Mouse (Mus musculus) embryonic facial prominence, embryonic 14.5 days (tissue): ENCODE results near the gene Cd70. TPM values are rescaled to one million over a fixed set of nuclear protein-coding genes. Genes with fewer than 3 reads are reported as not detected.

ENCODE experiments used
- ATAC-seq: fragments of 200-750 bp; cut with Nextera tagmentation; 2 replicates; pipeline ENCODE4 v1.8.0; 2017; ENCODE audit warnings: low read depth, moderate number of reproducible peaks, moderate TSS enrichment
- DNase-seq: peaks from one replicate; pipeline ENCODE4 v3.0.0-alpha.2; 2015; ENCODE audit warnings: low spot score
- H3K27ac ChIP-seq: fragments of 300-500 bp; sonication (generic); replicated peaks from 2 replicates; pipeline ENCODE4 v1.5.1; 2014; ENCODE audit warnings: low read depth, mild to moderate bottlenecking, low read length, moderate library complexity
- H3K27me3 ChIP-seq: fragments of 300-500 bp; sonication (generic); replicated peaks from 2 replicates; pipeline ENCODE4 v1.6.1; 2014; ENCODE audit warnings: low read length; ENCODE audit not compliant: control insufficient read depth, insufficient read depth
- H3K36me3 ChIP-seq: fragments of 300-500 bp; sonication (generic); 2 replicates; pipeline ENCODE4 v1.6.1; 2014; ENCODE audit warnings: low read length, mixed read lengths; ENCODE audit not compliant: control insufficient read depth, insufficient read depth
- H3K4me1 ChIP-seq: fragments of 300-500 bp; sonication (generic); 2 replicates; pipeline ENCODE4 v1.6.1; 2014; ENCODE audit warnings: antibody characterized with exemption, low read length; ENCODE audit not compliant: control insufficient read depth, insufficient read depth
- H3K4me2 ChIP-seq: fragments of 300-500 bp; sonication (generic); 2 replicates; pipeline ENCODE4 v1.6.1; 2014; ENCODE audit warnings: low read depth, mild to moderate bottlenecking, low read length, moderate library complexity, mixed read lengths
- H3K4me3 ChIP-seq: fragments of 300-500 bp; sonication (generic); 2 replicates; pipeline ENCODE4 v1.5.1; 2014; ENCODE audit warnings: low read depth, mild to moderate bottlenecking, low read length
- H3K9ac ChIP-seq: fragments of 300-500 bp; sonication (generic); 2 replicates; pipeline ENCODE4 v1.6.1; 2014; ENCODE audit warnings: low read depth, mild to moderate bottlenecking, low read length, moderate library complexity, mixed read lengths
- H3K9me3 ChIP-seq: fragments of 300-500 bp; sonication (generic); 2 replicates; pipeline ENCODE4 v1.6.1; 2016; ENCODE audit warnings: low read length; ENCODE audit not compliant: control insufficient read depth
- WGBS: fragments of 180-500 bp; shearing (Covaris S2); extraction: QIAGEN DNeasy Blood & Tissue Kit; methylation state at CpG from one replicate; pipeline ENCODE4 v1.1.7; 2014; 5-methylcytosine and 5-hydroxymethylcytosine counted together
- polyA plus RNA-seq: library from polyadenylated mRNA; unstranded; fragments of >200 nt; fragmentation: Nextera tagmentation; extraction: Ambion mirVana; gene quantifications from 2 replicates; pipeline ENCODE4 v1.2.1, GENCODE M21; 2014

Gene Cd70
- polyA plus RNA-seq, 1 experiment from 2014 or later = not detected

DNA sequence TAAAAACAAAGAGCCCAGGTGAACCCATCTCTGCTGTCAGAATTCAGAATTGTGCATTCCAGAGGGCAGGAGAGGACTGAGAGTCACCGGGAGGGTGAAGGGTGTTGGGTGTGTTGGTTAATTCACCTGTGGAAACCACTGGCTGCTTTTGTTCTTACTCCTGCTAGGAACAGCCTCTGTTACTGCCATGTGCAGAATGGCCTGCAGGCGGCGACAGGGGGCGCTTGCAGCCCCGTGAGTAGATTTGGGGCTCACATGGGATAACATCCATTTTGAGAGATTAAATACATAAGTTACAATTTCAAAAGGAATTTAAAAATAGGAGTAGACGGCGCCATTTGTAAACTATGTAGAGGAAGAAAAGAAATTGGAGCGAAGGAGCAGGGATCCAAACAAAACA is 30.8 kb upstream of the Cd70 start:
- ATAC-seq = no peak
- 27% methylated on average over 8 of the region's 8 CpGs for WGBS

DNA sequence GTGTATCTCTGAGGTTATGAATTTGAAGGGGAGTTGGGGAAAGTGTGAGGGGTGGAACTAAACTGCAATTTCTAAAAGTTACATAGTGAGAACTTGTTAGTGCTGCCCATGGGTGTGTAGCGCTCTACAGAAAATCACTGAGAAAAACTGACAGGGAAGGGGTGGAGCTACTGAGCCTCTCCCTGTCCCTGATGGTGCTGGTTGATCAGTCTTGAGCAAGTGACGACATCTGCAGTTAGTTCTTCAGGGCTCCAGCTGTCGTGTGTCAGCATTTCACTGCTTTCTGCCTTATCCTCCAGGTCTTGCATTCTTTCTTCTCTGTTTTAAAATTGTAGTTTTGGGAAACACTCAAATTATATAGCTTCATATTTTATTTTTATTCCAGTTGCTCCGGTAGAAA is 23.8 kb upstream of the Cd70 start:
- no peak overlapping the region for H3K9ac ChIP-seq
- no peaks in the 10 kb centered on the region for H3K9me3 ChIP-seq
- no peaks in the 10 kb centered on the region for H3K27me3 ChIP-seq
- H3K4me3 ChIP-seq = no peak overlapping the region
- H3K36me3 ChIP-seq = no peaks in the 10 kb centered on the region
- 60% methylated on average over 4 of the region's 4 CpGs for WGBS
- no peak overlapping the region for H3K27ac ChIP-seq
- no peaks in the 10 kb centered on the region for H3K4me1 ChIP-seq
- DNase-seq = no peak
- ATAC-seq = no peak
- no peak overlapping the region for H3K4me2 ChIP-seq

More for the DNA sequence above, 30.8 kb upstream of the Cd70 start:
- Histone ChIP-seq H3K27ac (no peak overlapping the region), H3K27me3 (no peaks in the 10 kb centered on the region), H3K4me2 (no peak overlapping the region), H3K9me3 (no peaks in the 10 kb centered on the region), H3K4me3 (no peak overlapping the region), H3K9ac (no peak overlapping the region), H3K4me1 (no peaks in the 10 kb centered on the region), H3K36me3 (no peaks in the 10 kb centered on the region)
- no peak for DNase-seq

DNA sequence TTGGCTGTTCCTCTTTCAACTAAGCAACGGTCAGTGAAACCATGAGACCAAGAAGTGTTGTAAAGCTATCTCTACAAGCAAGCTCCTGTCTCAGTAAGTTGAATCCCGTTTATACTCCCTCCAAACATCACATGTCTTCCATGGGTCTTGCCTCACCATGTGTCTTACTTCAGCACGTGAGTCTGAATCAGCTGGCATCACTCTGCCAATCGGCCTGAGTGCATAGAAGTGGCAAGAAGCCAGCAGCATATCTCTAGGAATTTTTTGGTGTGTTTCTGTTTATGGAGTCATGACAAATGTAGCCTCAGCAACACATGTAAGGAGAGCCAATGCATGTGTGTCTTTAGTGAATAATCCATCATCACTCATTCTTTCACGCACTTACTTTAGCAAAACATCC is 22.8 kb upstream of the Cd70 start:
- Histone ChIP-seq H3K27ac (no peak overlapping the region), H3K27me3 (no peaks in the 10 kb centered on the region), H3K9me3 (no peaks in the 10 kb centered on the region), H3K4me3 (no peak overlapping the region), H3K36me3 (no peaks in the 10 kb centered on the region), H3K4me1 (no peaks in the 10 kb centered on the region), H3K9ac (no peak overlapping the region), H3K4me2 (no peak overlapping the region)
- DNase-seq = no peak
- ATAC-seq = no peak
- 66% methylated on average over 5 of the region's 5 CpGs for WGBS

DNA sequence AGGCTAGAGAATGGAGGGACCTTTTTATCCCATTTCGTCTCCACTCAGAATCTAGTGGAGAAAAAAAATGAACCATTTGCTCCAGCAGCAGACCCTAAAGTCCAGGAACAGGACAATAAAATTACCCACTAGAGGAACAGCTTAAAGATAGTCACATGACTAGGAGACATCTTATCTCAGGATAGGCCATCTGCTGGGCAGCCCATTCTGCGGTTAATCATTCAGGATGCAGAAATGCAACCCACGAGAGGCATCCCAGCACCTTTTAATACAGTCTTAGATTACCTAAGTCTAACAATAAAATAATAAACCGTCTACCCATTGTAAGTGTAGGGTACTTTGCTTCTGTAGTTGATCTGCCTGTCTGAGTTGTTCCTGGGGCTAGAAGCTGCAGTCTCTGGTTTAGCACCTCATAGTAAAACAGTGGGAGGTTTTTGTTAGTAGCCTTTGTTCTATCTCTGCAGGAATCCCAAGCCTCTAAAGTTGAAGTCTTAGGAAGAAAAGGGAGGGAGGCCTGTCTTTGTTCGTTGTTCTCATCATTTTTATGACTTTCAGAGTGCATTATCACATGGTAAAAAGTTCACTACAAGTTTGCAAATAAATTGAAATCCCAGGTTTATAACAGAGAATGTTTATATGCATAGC is 21.2 kb upstream of the Cd70 start:
- WGBS = 59% methylated on average over 5 of the region's 5 CpGs

DNA sequence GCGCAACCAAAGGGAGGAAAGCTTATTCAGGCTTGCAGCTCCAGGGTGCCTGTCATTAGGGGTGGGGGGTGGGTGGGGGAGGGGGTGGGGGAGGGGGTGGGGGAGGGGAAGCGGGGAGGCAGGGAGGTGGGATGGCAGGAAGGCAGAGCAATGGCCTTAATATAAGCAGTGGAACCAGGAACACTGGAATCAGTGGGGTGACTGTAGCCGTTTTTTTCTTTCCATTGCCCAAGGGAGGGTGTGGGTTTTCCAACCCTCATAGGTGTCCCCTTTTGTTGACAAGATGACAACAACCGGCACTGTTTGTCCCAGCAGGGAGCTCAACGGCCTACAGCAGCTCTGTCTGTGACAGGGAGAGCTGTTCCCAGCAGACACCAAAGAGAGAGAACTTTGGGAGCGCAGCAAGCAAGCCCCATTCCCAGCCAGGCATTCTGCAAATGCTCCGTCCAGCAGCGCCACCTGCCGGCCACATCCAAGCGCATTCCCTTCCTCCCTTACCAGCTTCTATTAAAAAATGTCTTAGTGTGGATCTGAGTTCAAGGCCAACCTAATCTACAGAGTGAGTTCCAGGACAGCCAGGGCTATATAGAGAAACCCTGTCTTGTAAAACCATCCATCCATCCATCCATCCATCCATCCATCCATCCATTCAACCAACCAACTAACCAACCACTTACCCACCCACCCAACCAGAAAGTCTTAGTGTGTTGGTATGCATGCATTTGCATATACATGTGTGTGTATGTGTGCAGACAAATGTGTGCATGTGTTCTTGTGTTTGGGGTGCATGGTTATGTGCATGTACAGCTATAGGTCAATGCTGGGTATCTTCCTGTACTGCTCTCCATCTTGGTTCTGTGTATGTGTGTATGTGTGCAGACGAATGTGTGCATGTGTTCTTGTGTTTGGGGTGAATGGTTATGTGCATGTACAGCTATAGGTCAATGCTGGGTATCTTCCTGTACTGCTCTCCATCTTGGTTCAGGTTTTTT is 17.5 kb upstream of the Cd70 start:
- H3K27ac ChIP-seq = no peak overlapping the region
- no peak overlapping the region for H3K9ac ChIP-seq
- H3K4me1 ChIP-seq = no peaks in the 10 kb centered on the region
- H3K4me2 ChIP-seq = peak overlapping the region; percentile 34; the same call in 1 of the 2 replicates
- DNase-seq = peak; percentile 86
- no peaks in the 10 kb centered on the region for H3K36me3 ChIP-seq
- ATAC-seq = peak; percentile 71
- WGBS = 9% methylated on average over 11 of the region's 11 CpGs
- no peak overlapping the region for H3K4me3 ChIP-seq
- no peaks in the 10 kb centered on the region for H3K27me3 ChIP-seq
- no peaks in the 10 kb centered on the region for H3K9me3 ChIP-seq

More for the DNA sequence above, 21.2 kb upstream of the Cd70 start:
- no peaks in the 10 kb centered on the region for H3K36me3 ChIP-seq
- DNase-seq = no peak
- no peak for ATAC-seq
- no peak overlapping the region for H3K4me2 ChIP-seq
- H3K4me3 ChIP-seq = no peak overlapping the region
- H3K9ac ChIP-seq = no peak overlapping the region
- H3K27me3 ChIP-seq = no peaks in the 10 kb centered on the region
- no peaks in the 10 kb centered on the region for H3K9me3 ChIP-seq
- H3K4me1 ChIP-seq = no peaks in the 10 kb centered on the region
- no peak overlapping the region for H3K27ac ChIP-seq

DNA sequence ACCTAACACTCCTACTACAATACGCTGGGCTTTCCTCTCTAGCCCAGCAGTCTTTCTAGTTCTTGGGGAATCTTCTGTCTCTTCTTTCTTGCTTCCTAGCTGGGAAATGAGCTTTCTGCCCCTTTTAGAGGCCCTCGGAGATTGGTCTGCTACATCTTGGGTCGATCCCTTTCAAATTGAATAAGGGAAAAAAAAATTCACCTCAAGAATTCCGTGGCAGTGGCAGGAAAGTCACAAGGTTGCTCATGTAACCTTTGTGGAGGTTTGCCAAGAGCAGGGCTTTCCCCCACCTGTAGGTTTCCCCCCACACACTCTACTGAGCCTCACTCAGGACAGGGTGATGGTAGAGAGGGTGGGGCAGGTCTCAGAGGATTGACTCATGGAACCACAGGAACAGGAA is 4.2 kb upstream of the Cd70 start:
- H3K9me3 ChIP-seq = no peaks in the 10 kb centered on the region
- no peaks in the 10 kb centered on the region for H3K36me3 ChIP-seq
- H3K27me3 ChIP-seq = peaks cover 23% of the 10 kb centered on the region
- no peak overlapping the region for H3K9ac ChIP-seq
- no peak overlapping the region for H3K4me2 ChIP-seq
- DNase-seq = no peak
- no peak overlapping the region for H3K4me3 ChIP-seq
- H3K4me1 ChIP-seq = no peaks in the 10 kb centered on the region
- ATAC-seq = no peak
- no peak overlapping the region for H3K27ac ChIP-seq
- WGBS = 77% methylated on average over 4 of the region's 4 CpGs

DNA sequence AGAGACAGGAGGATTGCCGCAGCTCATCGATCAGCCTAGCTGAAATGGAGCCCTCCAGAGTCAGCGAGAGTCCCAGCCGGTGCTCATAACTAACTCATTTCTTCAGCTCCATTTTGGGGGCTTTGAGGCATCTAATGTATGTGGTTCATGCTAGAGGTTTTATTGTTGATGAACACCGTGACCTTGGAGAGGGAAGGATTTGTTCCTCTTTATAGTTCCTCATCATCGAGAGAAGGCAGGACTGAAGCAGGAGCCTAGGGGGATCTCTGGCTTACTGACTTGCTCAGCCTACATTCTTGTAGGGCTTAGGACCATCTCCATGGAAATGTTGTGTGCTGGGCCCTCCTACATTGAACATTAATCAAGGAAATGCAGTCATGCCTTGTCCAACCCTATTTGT is 3.4 kb upstream of the Cd70 start:
- no peak overlapping the region for H3K4me3 ChIP-seq
- no peak overlapping the region for H3K4me2 ChIP-seq
- peaks cover 31% of the 10 kb centered on the region for H3K27me3 ChIP-seq
- ATAC-seq (no peak), DNase-seq (no peak)
- H3K4me1 ChIP-seq = no peaks in the 10 kb centered on the region
- H3K9ac ChIP-seq = no peak overlapping the region
- H3K27ac ChIP-seq = no peak overlapping the region
- no peaks in the 10 kb centered on the region for H3K36me3 ChIP-seq
- no peaks in the 10 kb centered on the region for H3K9me3 ChIP-seq
- WGBS = 88% methylated on average over 6 of the region's 6 CpGs

DNA sequence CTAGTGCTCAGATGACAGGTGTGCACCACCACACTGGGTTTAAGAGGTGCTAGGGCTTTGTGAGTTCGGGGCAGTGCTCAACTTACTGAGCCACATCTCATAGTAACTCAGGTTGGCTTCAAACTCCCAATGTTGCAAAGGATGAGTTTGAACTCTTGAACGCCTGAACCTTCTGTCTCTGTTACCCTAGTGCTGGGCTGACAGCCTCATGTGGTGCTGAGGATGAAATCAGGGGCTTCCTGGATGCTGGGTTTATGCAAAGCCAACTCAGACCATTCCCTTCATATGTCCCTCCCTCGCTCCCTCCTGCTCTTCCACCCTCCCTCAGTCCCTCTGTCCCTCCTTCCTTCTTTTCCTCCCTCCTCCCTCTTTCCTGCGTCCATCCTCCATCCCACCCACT is 1.2 kb downstream of the Cd70 start:
- Histone ChIP-seq H3K9me3 (no peaks in the 10 kb centered on the region), H3K4me1 (no peaks in the 10 kb centered on the region), H3K4me3 (no peak overlapping the region), H3K36me3 (no peaks in the 10 kb centered on the region), H3K9ac (no peak overlapping the region), H3K27ac (no peak overlapping the region), H3K27me3 (peaks cover 53% of the 10 kb centered on the region), H3K4me2 (no peak overlapping the region)
- DNase-seq (no peak), ATAC-seq (no peak)
- WGBS = 55% methylated on average over 4 of the region's 4 CpGs
